Mouse (Mus musculus) liver, adult (tissue): Measurements from ENCODE around the gene Pde10a.

ENCODE experiments used
- GATA4 ChIP-seq: IDR thresholded peaks from 2 replicates; pipeline ENCODE4 v1.6.1; 2014; ENCODE audit warnings: mild to moderate bottlenecking, low read length; ENCODE audit not compliant: insufficient replicate concordance

Gene Pde10a

GRCm38 (mm10) chr17:8602976-8603375 lies 77.8 kb downstream of the Pde10a start:
- no peak for TF ChIP-seq GATA4

DNA sequence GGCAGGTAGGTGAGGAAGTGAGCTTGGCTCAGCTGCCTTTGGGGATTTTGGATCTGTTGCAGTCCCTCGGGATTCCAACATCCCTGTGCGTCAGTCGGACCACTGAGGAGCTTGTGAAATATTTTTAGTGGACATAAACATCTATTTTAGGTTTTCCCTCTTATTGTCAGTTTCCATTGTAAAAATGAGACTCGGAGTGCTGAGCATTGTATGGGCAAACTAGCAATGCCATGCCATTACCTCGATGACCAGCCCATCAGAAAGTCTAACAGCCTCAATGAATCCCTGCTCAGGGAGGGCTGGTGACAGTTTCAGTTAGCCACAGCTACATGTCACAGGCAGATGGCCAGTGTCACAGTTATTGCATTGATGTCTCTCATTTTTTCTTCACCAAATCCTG lies 80.7 kb downstream of the Pde10a start:
- TF ChIP-seq GATA4 = no peak

GRCm38 (mm10) chr17:8606695-8607094 lies 81.5 kb downstream of the Pde10a start:
- TF ChIP-seq GATA4 = no peak

GRCm38 (mm10) chr17:8611916-8612315 lies 86.7 kb downstream of the Pde10a start:
- TF ChIP-seq GATA4 = no peak

DNA sequence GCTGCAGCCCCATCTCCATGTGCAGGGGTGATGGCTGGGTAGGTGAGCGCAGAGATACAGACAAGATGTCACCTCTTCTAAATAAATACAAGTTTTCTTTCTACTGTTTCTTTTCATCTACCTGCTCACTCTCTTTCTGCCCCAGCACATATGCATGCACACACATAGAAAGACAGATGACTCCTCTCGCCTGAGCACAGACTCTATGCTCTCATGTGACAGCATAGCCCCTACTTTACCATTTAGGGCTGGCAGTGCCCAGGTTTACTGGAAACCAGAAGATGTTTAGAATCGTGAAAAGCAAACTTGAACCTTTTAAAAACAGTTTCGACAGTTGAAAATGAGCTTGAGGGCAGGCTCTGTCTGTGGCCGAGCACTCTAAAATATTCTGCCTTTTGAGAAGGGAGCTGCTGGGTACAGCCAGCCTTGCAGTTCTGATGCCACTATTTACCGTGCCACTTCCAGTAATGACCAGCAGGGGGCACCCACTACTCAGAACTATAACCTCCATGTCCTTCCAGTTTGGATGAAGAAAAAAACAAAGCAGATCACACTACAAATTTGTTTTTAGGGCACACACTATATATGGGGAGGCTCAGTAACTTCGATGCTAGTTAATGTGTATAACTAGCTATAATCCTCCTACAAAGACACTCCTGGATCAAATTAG lies 88.8 kb downstream of the Pde10a start:
- no peak for TF ChIP-seq GATA4

DNA sequence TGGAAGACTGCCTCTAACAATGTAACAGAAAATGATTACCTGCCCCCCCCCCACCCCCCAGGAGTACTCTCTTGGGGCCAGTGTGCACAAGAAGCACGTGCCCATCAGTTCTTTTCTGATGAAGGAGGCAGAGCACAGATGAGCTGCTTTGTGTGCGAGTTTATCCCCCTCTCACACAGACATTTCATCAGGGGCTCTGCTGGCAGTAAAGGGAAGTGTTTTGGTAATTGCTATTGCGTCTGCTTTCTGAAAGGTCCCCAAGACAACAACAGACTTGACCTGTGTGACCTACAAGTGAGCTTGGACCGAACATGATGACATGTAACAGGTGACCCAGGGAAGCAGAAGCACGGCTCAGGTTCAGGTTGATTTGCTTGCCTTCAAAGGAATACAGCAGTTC lies 95.2 kb downstream of the Pde10a start:
- no peak for TF ChIP-seq GATA4

DNA sequence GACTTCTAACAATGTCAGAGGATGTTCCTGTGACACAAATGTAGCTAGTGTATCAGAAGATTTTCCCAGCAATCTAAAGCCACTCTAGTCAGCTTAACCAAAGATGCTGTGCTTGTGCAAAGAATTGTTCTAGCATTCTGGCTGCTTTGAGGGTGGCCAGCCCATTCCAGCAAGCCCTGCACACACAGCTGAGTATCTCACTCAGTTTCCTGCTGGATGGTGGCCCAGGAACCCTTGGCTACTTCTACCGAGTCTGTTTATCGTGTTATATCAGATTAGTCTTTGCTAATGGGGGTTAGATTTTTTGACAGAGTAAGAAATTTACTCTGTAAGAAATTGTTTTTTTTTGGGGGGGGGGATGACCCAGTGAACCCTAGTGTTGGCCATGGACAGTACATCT lies 95.9 kb downstream of the Pde10a start:
- TF ChIP-seq GATA4 = no peak

DNA sequence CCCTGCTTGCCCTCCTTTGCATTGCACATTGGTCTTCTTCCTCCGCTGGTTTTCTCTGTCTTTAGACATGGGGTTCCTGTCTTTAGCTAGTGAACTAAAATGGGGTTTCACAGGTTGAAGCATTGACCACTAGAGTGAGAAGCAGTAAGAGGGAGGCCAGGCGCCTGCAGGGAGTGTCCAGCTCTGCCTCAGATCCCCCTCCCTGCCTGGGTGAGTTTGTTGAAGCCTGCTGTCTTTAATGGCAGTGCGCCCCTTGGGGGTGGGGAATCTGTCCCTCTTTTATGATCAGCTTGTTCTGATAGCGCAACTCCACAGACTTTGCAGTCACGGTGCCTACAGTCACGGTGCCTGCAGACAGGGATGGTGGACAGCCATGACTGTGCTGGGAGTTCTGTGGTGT lies 96.7 kb downstream of the Pde10a start:
- no peak for TF ChIP-seq GATA4

DNA sequence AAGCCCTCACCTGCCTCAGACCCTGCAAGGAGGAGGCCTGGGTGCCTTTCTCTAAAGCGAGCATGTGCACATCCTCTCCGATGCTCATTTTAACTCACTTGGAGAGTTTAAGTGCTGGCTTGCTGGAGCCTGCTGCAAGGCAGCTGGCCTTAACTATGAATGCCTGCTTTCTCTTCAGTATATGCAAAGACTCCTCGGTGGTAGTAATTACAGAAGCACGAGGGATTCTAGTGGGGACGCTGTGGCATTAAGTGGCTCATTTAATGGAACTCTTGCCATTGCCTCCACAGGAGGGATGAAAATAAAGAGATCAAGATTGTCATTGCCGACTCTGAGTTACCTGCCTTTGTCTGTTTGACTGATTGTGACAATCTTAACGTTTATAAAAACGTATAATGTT lies 101.2 kb downstream of the Pde10a start:
- TF ChIP-seq GATA4 = no peak

GRCm38 (mm10) chr17:8631701-8632100 lies 106.5 kb downstream of the Pde10a start:
- no peak for TF ChIP-seq GATA4

GRCm38 (mm10) chr17:8633596-8633995 lies 108.4 kb downstream of the Pde10a start:
- no peak for TF ChIP-seq GATA4

- no peak for TF ChIP-seq GATA4
Measured at GRCm38 (mm10) chr17:8634476-8634875, 109.3 kb downstream of the Pde10a start.

GRCm38 (mm10) chr17:8636231-8636630 lies 111.1 kb downstream of the Pde10a start:
- no peak for TF ChIP-seq GATA4

DNA sequence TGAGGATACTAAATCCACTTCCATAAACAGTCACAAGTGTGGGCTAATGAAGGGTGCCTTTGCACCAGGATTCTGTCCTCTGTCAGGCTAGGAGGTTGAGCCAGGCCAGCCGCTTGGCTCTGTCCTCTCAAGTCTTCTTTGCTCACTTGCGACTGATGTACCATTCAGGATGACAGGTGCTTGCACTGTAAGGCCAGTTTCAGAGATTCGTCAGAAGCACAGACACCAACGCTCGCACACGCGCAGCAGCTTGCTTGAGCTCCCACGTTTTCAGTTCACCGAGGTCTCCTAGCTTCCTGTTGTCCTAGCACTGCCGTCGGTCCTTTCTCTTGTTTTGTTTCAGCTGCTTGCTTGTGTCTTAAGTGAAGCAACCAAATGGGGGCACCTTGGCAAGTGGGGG lies 111.5 kb downstream of the Pde10a start:
- TF ChIP-seq GATA4 = no peak

DNA sequence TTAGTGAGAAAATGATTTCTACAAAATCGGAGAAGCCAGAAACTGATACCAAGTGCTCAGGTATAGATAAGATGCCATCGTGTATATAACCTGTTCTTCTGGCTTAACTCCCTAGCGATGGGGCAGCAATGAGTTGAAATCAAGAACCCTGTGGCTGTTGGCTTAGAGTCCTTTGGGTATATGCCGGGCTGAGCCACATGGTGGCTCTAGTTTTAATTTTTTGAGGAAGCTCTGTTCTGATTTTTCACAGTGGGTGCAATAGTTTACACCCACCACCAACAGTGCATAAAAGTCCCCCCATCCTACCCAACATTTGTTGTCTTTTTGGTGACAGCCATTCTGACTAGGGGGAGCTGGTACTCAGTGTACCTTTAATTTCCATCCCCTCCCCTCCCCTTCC lies 112.0 kb downstream of the Pde10a start:
- no peak for TF ChIP-seq GATA4

- TF ChIP-seq GATA4 = no peak
Measured at GRCm38 (mm10) chr17:8639703-8640380, 114.7 kb downstream of the Pde10a start.

- TF ChIP-seq GATA4 = no peak
Measured at GRCm38 (mm10) chr17:8640741-8641480, 115.7 kb downstream of the Pde10a start.

- no peak for TF ChIP-seq GATA4
Measured at GRCm38 (mm10) chr17:8641491-8641890, 116.3 kb downstream of the Pde10a start.
